Mouse (Mus musculus) thymus, adult 2 months (tissue): ENCODE data around the gene Cldn14.

Source experiments
- CTCF ChIP-seq: fragments of 200-500 bp; IDR thresholded peaks from 2 replicates; pipeline ENCODE4 v1.5.1; 2012; ENCODE audit warnings: mild to moderate bottlenecking, control low read depth, low read length, moderate library complexity, borderline replicate concordance; ENCODE audit not compliant: control insufficient read depth, poor library complexity, insufficient read depth; ENCODE audit errors: extremely low read depth
- POLR2A ChIP-seq: fragments of 200-500 bp; IDR thresholded peaks from 2 replicates; pipeline ENCODE4 v1.6.1; 2012; ENCODE audit warnings: mild to moderate bottlenecking, low read length, control low read depth, moderate library complexity; ENCODE audit not compliant: control insufficient read depth, poor library complexity, insufficient read depth; ENCODE audit errors: extremely low read depth

- no peak for TF ChIP-seq CTCF
- TF ChIP-seq POLR2A = no peak
Measured at GRCm38 (mm10) chr16:93877612-93878380, 130.8 kb downstream of the Cldn14 start.
